ENCODE assay signal across 19 mouse cellular contexts in the genomic region with DNA sequence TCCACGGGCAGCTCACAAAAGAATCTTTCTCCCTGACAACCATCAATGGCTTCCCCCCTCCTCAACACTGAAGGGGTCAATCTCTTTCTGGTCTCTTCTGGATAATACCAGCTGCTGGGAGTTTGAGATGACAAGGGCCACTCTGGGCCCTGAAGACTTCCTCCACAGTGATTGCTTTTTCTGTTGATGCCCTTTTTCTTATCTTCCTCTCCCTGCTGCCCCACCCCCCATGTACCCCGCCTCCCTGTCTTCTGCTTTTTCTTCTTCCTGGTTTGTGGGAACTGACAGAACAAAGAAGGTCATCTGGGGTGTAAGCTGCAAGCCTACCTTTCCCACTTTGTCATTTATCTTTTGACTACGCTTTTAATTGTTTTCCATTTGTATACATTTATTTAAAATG. TPM values are rescaled to one million over a fixed set of nuclear protein-coding genes. Genes with fewer than 3 reads are reported as not detected.
DNase-seq lines count a peak whose midpoint lies in the region; ATAC-seq and TF ChIP-seq lines count a peak whose summit lies in the region.
"Had no signal": no experiment of that assay in that cellular context is flagged by ENCODE, and none has a peak within 500 bp of the region (broad histone marks: within the 10 kb centered on the region; RNA-seq: fewer than 3 reads in every experiment).

No protein-coding gene starts in this region.

- H3K4me3 ChIP-seq in thymus, adult 2 months (ENCODE audit: control insufficient read depth, insufficient read depth, low read length): no peak overlapping the region
- H3K4me3 ChIP-seq: heart, embryonic 13.5 days; hindbrain, embryonic 10.5 days; limb, embryonic 15.5 days had no signal

- peak; percentile 18; the same call in 1 of the 2 replicates for ATAC-seq in granulocyte monocyte progenitor cell, adult 5-6 weeks (replicated peaks; ENCODE audit: poor library complexity, severe bottlenecking)
- ATAC-seq: activated CD4-positive, CD25-positive, alpha-beta regulatory T cell, adult 4 months; forebrain, embryonic 14.5 days had no signal

- H3K27me3 ChIP-seq in thymus, adult 2 months (ENCODE audit: control insufficient read depth, insufficient read depth, low read length): no peaks in the 10 kb centered on the region
- H3K27me3 ChIP-seq: heart, embryonic 13.5 days; limb, embryonic 15.5 days had no signal

- DNase-seq in layer of hippocampus, adult 9-11 months: peak; percentile 39
- no peak for DNase-seq in layer of hippocampus, adult 8-10 months (ENCODE audit: low spot score in 2 of 2)
- DNase-seq in thymus, adult 2 months: peak; percentile 57
- DNase-seq in thymus, postnatal 10 days (ENCODE audit: low spot score in 2 of 2): no peak
- peak; percentile 53 to 60 for DNase-seq in thymus, postnatal 36 days
- no peak for DNase-seq in testis, postnatal 14 days (ENCODE audit: low spot score)
- no peak for DNase-seq in ovary, adult 18-20 months (ENCODE audit: low spot score)
- DNase-seq: cerebellum, adult 18-20 months; kidney, adult 18-20 months had no signal

- H3K36me3 ChIP-seq in thymus, adult 2 months (ENCODE audit: control insufficient read depth, insufficient read depth, low read length): no peaks in the 10 kb centered on the region
- H3K36me3 ChIP-seq: heart, embryonic 13.5 days; hindbrain, embryonic 10.5 days; limb, embryonic 15.5 days had no signal

- peaks cover 13% of the 10 kb centered on the region for H3K4me1 ChIP-seq in thymus, adult 2 months (replicated peaks; ENCODE audit: control insufficient read depth, insufficient read depth, low read length)
- H3K4me1 ChIP-seq: heart, embryonic 13.5 days; hindbrain, embryonic 10.5 days; limb, embryonic 15.5 days had no signal

- 34% methylated on average over 3 of the region's 3 CpGs for WGBS in thymus, adult 2 months

- no peak for TF ChIP-seq CTCF in thymus, adult 2 months (IDR thresholded peaks at IDR 0.05; ENCODE audit: borderline replicate concordance, control insufficient read depth, extremely low read depth, insufficient read depth, low read length, poor library complexity)

- no peak for TF ChIP-seq POLR2A in thymus, adult 2 months (IDR thresholded peaks at IDR 0.05; ENCODE audit: control insufficient read depth, extremely low read depth, insufficient read depth, low read length, poor library complexity)

- H3K27ac ChIP-seq in thymus, adult 2 months (ENCODE audit: control insufficient read depth, insufficient read depth, low read length): no peak overlapping the region
- H3K27ac ChIP-seq: heart, embryonic 13.5 days; hindbrain, embryonic 10.5 days; limb, embryonic 15.5 days had no signal

RNA-seq across cellular contexts. Expression of a gene that starts 5.4 kb away (rescaled TPM):
- under 1 TPM in 1 of 4 experiments, not detected in 3; 0.16 TPM for total RNA-seq in layer of hippocampus, adult 8-10 months (2022)
- 0.03 TPM in 1 of 2 replicates, not detected in the other for polyA plus RNA-seq in thymus, adult 2 months (2012; rRNA removed)
- not detected in 2 replicates for total RNA-seq in granulocyte monocyte progenitor cell, adult 5-6 weeks (2014; fragmentation: Nextera tagmentation)
- 0.09 TPM in 1 of 2 replicates, not detected in the other for total RNA-seq in granulocyte monocyte progenitor cell, adult 5-6 weeks (2017)
- total RNA-seq: midbrain, postnatal 0 days had no signal
- polyA plus RNA-seq: brain, embryonic 14.5 days; forebrain, embryonic 14.5 days; heart, embryonic 13.5 days; limb, embryonic 15.5 days; midbrain, postnatal 0 days; neural tube, embryonic 14.5 days; stomach, embryonic 14.5 days had no signal

RNA-seq across cellular contexts. Expression of a gene that starts 5.4 kb away (rescaled TPM):
- 10 to 100 TPM; 10.4 to 35.9 (median 24.0) TPM for total RNA-seq in layer of hippocampus, adult 8-10 months (2022)
- polyA plus RNA-seq in thymus, adult 2 months (2012; rRNA removed): 7.9 and 9.6 TPM in 2 replicates
- 12.5 and 17.5 TPM in 2 replicates for total RNA-seq in granulocyte monocyte progenitor cell, adult 5-6 weeks (2014; fragmentation: Nextera tagmentation)
- 21.6 and 23.7 TPM in 2 replicates for total RNA-seq in granulocyte monocyte progenitor cell, adult 5-6 weeks (2017)

Comparison
In these comparisons a context has a peak if more than half of its experiments do, and no peak if none do; other contexts are left out.
1. DNase-seq: peak in layer of hippocampus, adult 9-11 months (single experiment), thymus, adult 2 months (single experiment) and thymus, postnatal 36 days (2 of 2); none in layer of hippocampus, adult 8-10 months (0 of 2), thymus, postnatal 10 days (0 of 2), testis, postnatal 14 days (single experiment) and ovary, adult 18-20 months (single experiment).